Mouse (Mus musculus) hindbrain, embryonic 14.5 days (tissue): ENCODE measurements around the gene Zfp12. TPM values are rescaled to one million over a fixed set of nuclear protein-coding genes. Genes with fewer than 3 reads are reported as not detected.

ENCODE experiments used
- ATAC-seq: fragments of 200-750 bp; cut with Nextera tagmentation; 2 replicates; pipeline ENCODE4 v1.8.0; 2017; ENCODE audit warnings: moderate number of reproducible peaks, mild to moderate bottlenecking, moderate TSS enrichment, moderate library complexity; ENCODE audit not compliant: low FRiP score
- DNase-seq: peaks from one replicate; pipeline ENCODE4 v3.0.0-alpha.2; 2015; ENCODE audit warnings: low spot score
- H3K27ac ChIP-seq: fragments of 300-500 bp; sonication (generic); 2 replicates; pipeline ENCODE4 v1.5.1; 2014; ENCODE audit warnings: mild to moderate bottlenecking, moderate library complexity
- H3K27me3 ChIP-seq: fragments of 300-500 bp; sonication (generic); 2 replicates; pipeline ENCODE4 v1.6.1; 2014; ENCODE audit warnings: mild to moderate bottlenecking, low read length, mixed read lengths; ENCODE audit not compliant: control insufficient read depth, insufficient read depth
- H3K36me3 ChIP-seq: fragments of 300-500 bp; sonication (generic); replicated peaks from 2 replicates; pipeline ENCODE4 v1.6.1; 2014; ENCODE audit not compliant: control insufficient read depth, insufficient read depth
- H3K4me1 ChIP-seq: fragments of 300-500 bp; sonication (generic); replicated peaks from 2 replicates; pipeline ENCODE4 v1.6.1; 2014; ENCODE audit warnings: antibody characterized with exemption, low read length, mixed read lengths; ENCODE audit not compliant: control insufficient read depth, insufficient read depth
- H3K4me2 ChIP-seq: fragments of 300-500 bp; sonication (generic); replicated peaks from 2 replicates; pipeline ENCODE4 v1.6.1; 2014; ENCODE audit warnings: mild to moderate bottlenecking, moderate library complexity
- H3K4me3 ChIP-seq: fragments of 300-500 bp; sonication (generic); replicated peaks from 2 replicates; pipeline ENCODE4 v1.5.1; 2014; ENCODE audit warnings: mild to moderate bottlenecking, low read length
- H3K9ac ChIP-seq: fragments of 300-500 bp; sonication (generic); 2 replicates; pipeline ENCODE4 v1.6.1; 2014
- H3K9me3 ChIP-seq: fragments of 300-500 bp; sonication (generic); 2 replicates; pipeline ENCODE4 v1.6.1; 2016; ENCODE audit warnings: low read length; ENCODE audit not compliant: control insufficient read depth
- WGBS: fragments of 180-500 bp; shearing (Covaris S2); extraction: QIAGEN DNeasy Blood & Tissue Kit; methylation state at CpG from one replicate; pipeline ENCODE4 v1.1.7; 2014; 5-methylcytosine and 5-hydroxymethylcytosine counted together
- polyA plus RNA-seq: library from polyadenylated mRNA; unstranded; fragments of >200 nt; fragmentation: Nextera tagmentation; extraction: Ambion mirVana; gene quantifications from 2 replicates; pipeline ENCODE4 v1.2.1, GENCODE M21; 2014

Gene Zfp12
- polyA plus RNA-seq, 1 experiment from 2014 or later = 21.6 TPM

GRCm38 (mm10) chr5:143292879-143293278 is 57.9 kb downstream of the Zfp12 start:
- H3K27me3 ChIP-seq = peaks cover 66% of the 10 kb centered on the region
- ATAC-seq (no peak), DNase-seq (no peak)
- H3K36me3 ChIP-seq = no peaks in the 10 kb centered on the region
- 1% methylated on average over 19 of the region's 19 CpGs for WGBS
- H3K4me2 ChIP-seq = peak overlapping the region; percentile 83
- H3K27ac ChIP-seq = no peak overlapping the region
- H3K9me3 ChIP-seq = no peaks in the 10 kb centered on the region
- peak overlapping the region; percentile 63 for H3K9ac ChIP-seq
- peak overlapping the region; percentile 45 for H3K4me3 ChIP-seq
- H3K4me1 ChIP-seq = peaks cover 9% of the 10 kb centered on the region; the same call in 1 of the 2 replicates

- H3K27ac ChIP-seq = no peak within 1 kb of the TSS
- no peaks in the 10 kb centered on the region for H3K36me3 ChIP-seq
- H3K4me2 ChIP-seq = peak within 1 kb of the TSS; percentile 83
- H3K4me1 ChIP-seq = peaks cover 8% of the 10 kb centered on the region; the same call in 1 of the 2 replicates
- ATAC-seq = no peak
- H3K27me3 ChIP-seq = peaks cover 61% of the 10 kb centered on the region
- no peaks in the 10 kb centered on the region for H3K9me3 ChIP-seq
- no peak for DNase-seq
- H3K4me3 ChIP-seq = peak within 1 kb of the TSS; percentile 45
- WGBS = 4% methylated on average over 24 of the region's 38 CpGs
- peak within 1 kb of the TSS; percentile 63 for H3K9ac ChIP-seq
These were observed 58.4 kb downstream of the Zfp12 start, which contains the start of gene Zfp853 for GRCm38 (mm10) chr5:143293404-143293803. Gene Zfp853 (minus strand): TSS chr5:143293623.

- no peak overlapping the region for H3K4me3 ChIP-seq
- no peak overlapping the region for H3K27ac ChIP-seq
- DNase-seq (no peak), ATAC-seq (no peak)
- H3K4me2 ChIP-seq = no peak overlapping the region
- peaks cover 12% of the 10 kb centered on the region for H3K36me3 ChIP-seq
- H3K9me3 ChIP-seq = no peaks in the 10 kb centered on the region
- H3K9ac ChIP-seq = no peak overlapping the region
- H3K27me3 ChIP-seq = peaks cover 46% of the 10 kb centered on the region
- WGBS = 93% methylated on average over 3 of the region's 3 CpGs
- H3K4me1 ChIP-seq = peaks cover 8% of the 10 kb centered on the region; the same call in 1 of the 2 replicates
These were observed 59.9 kb downstream of the Zfp12 start for GRCm38 (mm10) chr5:143294862-143295261.

GRCm38 (mm10) chr5:143295330-143295729 is 60.4 kb downstream of the Zfp12 start:
- DNase-seq = no peak

GRCm38 (mm10) chr5:143297986-143298385 is 63.0 kb downstream of the Zfp12 start:
- Histone ChIP-seq H3K4me2 (no peak overlapping the region), H3K9me3 (no peaks in the 10 kb centered on the region), H3K27ac (no peak overlapping the region), H3K4me3 (no peak overlapping the region), H3K27me3 (peaks cover 17% of the 10 kb centered on the region), H3K36me3 (peaks cover 42% of the 10 kb centered on the region), H3K9ac (no peak overlapping the region), H3K4me1 (peaks cover 8% of the 10 kb centered on the region; the same call in 1 of the 2 replicates)
- DNase-seq (no peak), ATAC-seq (no peak)
- 94% methylated on average over 9 of the region's 9 CpGs for WGBS

More at GRCm38 (mm10) chr5:143295330-143295729, 60.4 kb downstream of the Zfp12 start:
- Histone ChIP-seq H3K27me3 (peaks cover 42% of the 10 kb centered on the region), H3K36me3 (peaks cover 16% of the 10 kb centered on the region), H3K4me3 (no peak overlapping the region), H3K27ac (no peak overlapping the region), H3K9me3 (no peaks in the 10 kb centered on the region), H3K4me2 (no peak overlapping the region), H3K9ac (no peak overlapping the region), H3K4me1 (peaks cover 8% of the 10 kb centered on the region; the same call in 1 of the 2 replicates)
- 83% methylated on average over 2 of the region's 2 CpGs for whole genome bisulfite sequencing
- no peak for ATAC-seq

GRCm38 (mm10) chr5:143298391-143298790 is 63.4 kb downstream of the Zfp12 start:
- Histone ChIP-seq H3K4me2 (no peak overlapping the region), H3K4me3 (no peak overlapping the region), H3K27ac (no peak overlapping the region), H3K4me1 (peaks cover 5% of the 10 kb centered on the region; the same call in 1 of the 2 replicates), H3K9ac (no peak overlapping the region), H3K27me3 (peaks cover 15% of the 10 kb centered on the region), H3K36me3 (peaks cover 46% of the 10 kb centered on the region), H3K9me3 (no peaks in the 10 kb centered on the region)
- WGBS = 95% methylated on average over 7 of the region's 7 CpGs
- ATAC-seq (no peak), DNase-seq (no peak)

Other genes with a start within 250 kb of the Zfp12 start
- gene Rnf216, start 122.2 kb upstream of the Zfp12 start, polyA plus RNA-seq = 29.4 and 29.8 TPM in 2 replicates
- 0.07 TPM in 1 of 2 replicates, not detected in the other for gene Olfr718-ps1, start 87.6 kb upstream of the Zfp12 start, polyA plus RNA-seq
- gene Rbak, start 54.4 kb upstream of the Zfp12 start, polyA plus RNA-seq = 10.4 and 13.9 TPM in 2 replicates
- not detected in 2 replicates for gene Spdye4b, start 54.1 kb upstream of the Zfp12 start, polyA plus RNA-seq
- not detected in 2 replicates for gene Spdye4a, start 8.3 kb upstream of the Zfp12 start, polyA plus RNA-seq
- gene Zfp316, start 34.9 kb downstream of the Zfp12 start, polyA plus RNA-seq = 5.5 and 6.4 TPM in 2 replicates
- 0.23 and 0.43 TPM in 2 replicates for gene Zfp853, start 58.5 kb downstream of the Zfp12 start, polyA plus RNA-seq
- gene E130309D02Rik, start 80.2 kb downstream of the Zfp12 start, polyA plus RNA-seq = 24.6 and 25.4 TPM in 2 replicates
- 72.2 and 78.1 TPM in 2 replicates for gene Zdhhc4, start 94.1 kb downstream of the Zfp12 start, polyA plus RNA-seq
- 0.25 and 0.60 TPM in 2 replicates for gene Grid2ip, start 122.2 kb downstream of the Zfp12 start, polyA plus RNA-seq
- 146 and 147 TPM in 2 replicates for gene Kdelr2, start 168.7 kb downstream of the Zfp12 start, polyA plus RNA-seq
- 17.1 and 17.5 TPM in 2 replicates for gene Daglb, start 229.4 kb downstream of the Zfp12 start, polyA plus RNA-seq